Mouse (Mus musculus) erythroblast, embryonic 14.5 days (primary cell): Measurements from ENCODE around the gene Cdk14. TPM values are rescaled to one million over a fixed set of nuclear protein-coding genes. Genes with fewer than 3 reads are reported as not detected.
A peak's percentile ranks its signal among the peaks of the same experiment; 100 is the strongest.

Experiments
- H3K27me3 ChIP-seq: 2 replicates; pipeline ENCODE4 v1.6.1; 2012; ENCODE audit warnings: inconsistent platforms; ENCODE audit not compliant: control insufficient read depth
- H3K36me3 ChIP-seq: 2 replicates; pipeline ENCODE4 v1.6.1; 2012; ENCODE audit warnings: mild to moderate bottlenecking, inconsistent platforms; ENCODE audit not compliant: control insufficient read depth
- H3K4me1 ChIP-seq: 2 replicates; pipeline ENCODE4 v1.6.1; 2012; ENCODE audit warnings: inconsistent platforms; ENCODE audit not compliant: control insufficient read depth
- H3K4me3 ChIP-seq: replicated peaks from 2 replicates; pipeline ENCODE3; 2012; ENCODE audit warnings: moderate library complexity, mild to moderate bottlenecking, inconsistent platforms
- H3K9me3 ChIP-seq: 2 replicates; pipeline ENCODE4 v1.6.1; 2012; ENCODE audit warnings: low read length, inconsistent platforms, mixed read lengths; ENCODE audit not compliant: control insufficient read depth
- GATA1 ChIP-seq: IDR thresholded peaks from 2 replicates; pipeline ENCODE4 v1.6.1; 2012; ENCODE audit warnings: low read length, inconsistent platforms, mixed read lengths
- TAL1 ChIP-seq: IDR thresholded peaks from 3 replicates; pipeline ENCODE4 v1.6.1; 2012; ENCODE audit warnings: low read length, inconsistent platforms, mixed read lengths
- polyA plus RNA-seq: library from polyadenylated mRNA; stranded (reverse); fragments of >175 nt; gene quantifications from 2 replicates; pipeline ENCODE4 v1.2.3, GENCODE M21; 2012

The Cdk14 gene
- polyA plus RNA-seq, 1 experiment = not detected

DNA sequence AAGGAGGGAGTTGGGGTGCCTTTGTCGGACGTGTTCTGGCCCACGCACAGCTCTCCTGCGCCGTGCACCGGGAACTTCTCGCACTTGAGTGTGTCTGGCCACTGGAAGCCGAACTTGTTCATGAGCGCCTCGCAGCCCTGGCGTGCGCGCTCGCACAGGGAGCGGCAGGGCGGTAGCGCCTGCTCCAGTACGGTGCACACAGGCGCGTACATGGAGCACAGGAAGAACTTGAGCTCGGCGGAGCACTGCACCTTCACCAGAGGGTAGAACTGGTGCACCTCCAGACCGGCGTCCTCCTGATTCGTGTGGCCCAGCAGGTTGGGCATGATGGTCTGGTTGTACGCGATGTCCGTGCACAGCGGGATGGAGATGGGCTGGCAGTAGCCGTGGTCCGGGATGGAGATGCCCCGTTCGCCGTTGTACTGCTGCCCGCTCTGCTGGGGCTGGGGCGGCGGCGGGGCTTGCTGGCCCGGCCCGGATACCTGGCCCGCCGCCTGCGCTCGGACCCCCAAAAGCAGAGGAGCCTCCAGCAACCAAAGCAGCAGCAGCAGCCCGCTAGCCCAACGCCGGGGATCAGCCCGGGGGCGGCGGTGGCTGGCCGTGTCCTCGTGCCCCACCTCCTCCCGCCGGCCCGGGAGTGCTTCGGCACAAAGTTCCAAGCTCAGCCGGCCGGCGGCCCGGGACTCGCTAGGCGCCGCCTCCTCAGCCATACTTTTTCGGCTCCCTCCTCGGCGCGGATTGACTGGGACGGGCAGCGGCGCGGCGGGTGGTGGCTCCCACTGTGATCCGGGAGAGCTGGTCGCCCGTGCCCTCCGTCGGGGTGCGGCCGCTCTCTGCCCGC is 663.0 kb downstream of the Cdk14 start:
- no peaks in the 10 kb centered on the region for H3K4me1 ChIP-seq
- peak overlapping the region; percentile 52 for H3K4me3 ChIP-seq
- peaks cover 48% of the 10 kb centered on the region for H3K27me3 ChIP-seq
- no peaks in the 10 kb centered on the region for H3K36me3 ChIP-seq
- no peaks in the 10 kb centered on the region; the same call in 1 of the 2 replicates for H3K9me3 ChIP-seq
- no peak for TF ChIP-seq GATA1
- no peak for TF ChIP-seq TAL1

DNA sequence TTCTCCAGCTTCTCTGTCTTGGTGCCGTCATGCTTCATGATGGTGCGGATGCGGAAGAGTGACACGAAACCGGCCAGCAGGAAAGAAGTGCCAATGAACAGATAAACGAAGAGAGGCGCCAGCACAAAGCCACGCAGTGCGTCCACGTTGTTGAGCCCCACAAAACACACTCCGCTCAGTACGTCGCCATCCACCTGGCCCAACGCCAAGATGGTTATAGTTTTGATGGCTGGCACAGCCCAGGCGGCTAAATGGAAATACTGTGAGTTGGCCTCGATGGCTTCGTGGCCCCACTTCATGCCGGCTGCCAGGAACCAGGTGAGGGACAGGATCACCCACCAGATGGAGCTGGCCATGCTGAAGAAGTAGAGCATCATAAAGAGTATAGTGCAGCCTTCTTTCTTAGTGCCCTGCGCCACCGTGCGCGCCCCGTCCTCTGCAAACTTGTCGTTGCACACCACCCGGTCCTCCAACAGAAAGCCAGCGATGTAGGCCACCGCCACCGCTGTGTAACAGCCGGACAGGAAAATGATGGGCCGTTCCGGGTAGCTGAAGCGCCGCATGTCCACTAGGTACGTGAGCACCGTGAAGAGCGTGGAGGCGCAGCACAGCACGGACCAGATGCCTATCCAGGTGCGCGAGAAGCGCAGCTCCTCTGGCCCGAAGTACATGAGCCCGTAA is 664.0 kb downstream of the Cdk14 start:
- Histone ChIP-seq H3K4me1 (no peaks in the 10 kb centered on the region), H3K9me3 (no peaks in the 10 kb centered on the region; the same call in 1 of the 2 replicates), H3K4me3 (peak overlapping the region; percentile 52), H3K27me3 (peaks cover 48% of the 10 kb centered on the region), H3K36me3 (no peaks in the 10 kb centered on the region)
- no peak for TF ChIP-seq GATA1
- no peak for TF ChIP-seq TAL1

DNA sequence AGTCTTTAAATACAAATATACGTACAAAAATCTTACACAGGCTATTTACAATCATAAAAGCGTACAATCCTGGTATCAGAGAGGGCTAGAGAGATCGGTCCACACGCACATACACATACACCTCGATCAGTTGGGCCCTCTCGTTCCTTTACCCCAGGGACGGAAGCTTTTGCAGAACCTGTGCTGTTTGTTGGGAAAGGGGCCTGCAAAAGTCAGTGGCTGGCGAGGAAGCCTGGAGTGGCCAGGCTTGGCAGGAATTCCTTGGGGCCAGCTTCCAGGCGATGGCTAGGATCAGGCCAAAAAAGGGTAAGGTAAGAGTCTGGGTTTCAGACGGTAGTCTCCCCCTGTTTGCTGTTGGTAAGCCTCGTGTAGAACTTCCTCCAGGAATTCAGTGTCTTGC is 664.8 kb downstream of the Cdk14 start:
- H3K27me3 ChIP-seq = peaks cover 48% of the 10 kb centered on the region
- H3K9me3 ChIP-seq = no peaks in the 10 kb centered on the region; the same call in 1 of the 2 replicates
- no peaks in the 10 kb centered on the region for H3K4me1 ChIP-seq
- no peaks in the 10 kb centered on the region for H3K36me3 ChIP-seq
- no peak for TF ChIP-seq GATA1
- no peak for TF ChIP-seq TAL1
- H3K4me3 ChIP-seq = no peak overlapping the region

DNA sequence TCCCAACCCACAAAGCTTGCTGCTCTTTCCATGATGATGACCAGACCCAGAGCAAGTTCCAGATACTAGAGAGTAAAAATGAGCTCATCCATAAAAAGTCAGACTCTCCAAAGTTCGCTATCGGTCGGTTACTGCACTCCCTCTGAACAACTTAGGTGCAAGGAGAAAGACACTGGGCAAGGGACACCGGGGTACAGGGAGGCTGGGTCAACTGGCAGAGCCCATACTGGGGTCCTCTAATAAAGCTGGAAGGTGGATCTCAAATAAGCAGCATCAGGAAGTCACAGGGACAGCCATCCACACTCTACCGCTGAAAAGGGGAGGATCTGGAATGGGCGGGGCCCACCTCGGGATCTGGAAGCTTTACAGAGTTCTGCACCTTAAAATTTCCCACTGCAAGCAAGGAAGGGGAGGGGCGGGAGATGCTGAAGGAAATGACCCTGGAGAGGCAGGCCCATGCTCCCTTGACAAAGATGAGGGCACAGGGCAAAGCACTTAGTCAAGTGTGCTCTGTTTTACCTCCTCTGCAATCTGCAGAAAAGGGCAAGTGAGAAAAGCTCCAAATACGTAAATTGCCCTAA is 665.3 kb downstream of the Cdk14 start:
- Histone ChIP-seq H3K36me3 (no peaks in the 10 kb centered on the region), H3K27me3 (peaks cover 48% of the 10 kb centered on the region), H3K9me3 (no peaks in the 10 kb centered on the region; the same call in 1 of the 2 replicates), H3K4me1 (no peaks in the 10 kb centered on the region), H3K4me3 (no peak overlapping the region)
- TF ChIP-seq GATA1 (no peak), TAL1 (no peak)

Other genes starting within 250 kb of the Cdk14 start
- not detected in 2 replicates for gene 1700015F17Rik, start 58.8 kb upstream of the Cdk14 start, polyA plus RNA-seq
- not detected in 2 replicates for gene Cldn12, start 94.6 kb upstream of the Cdk14 start, polyA plus RNA-seq
- 0.02 and 0.03 TPM in 2 replicates for gene Gtpbp10, start 139.2 kb upstream of the Cdk14 start, polyA plus RNA-seq
- gene Gm8773, start 153.5 kb upstream of the Cdk14 start, polyA plus RNA-seq = not detected in 2 replicates
- gene Cfap69, start 243.9 kb upstream of the Cdk14 start, polyA plus RNA-seq = 0.01 TPM in 1 of 2 replicates, not detected in the other